Mouse (Mus musculus) ovary, adult 18-20 months (tissue): ENCODE results near the gene Atrn.

Experiments used
- DNase-seq: peaks from one replicate; pipeline ENCODE4 v3.0.0; 2022; ENCODE audit warnings: low spot score, mixed read lengths

The Atrn gene

DNA sequence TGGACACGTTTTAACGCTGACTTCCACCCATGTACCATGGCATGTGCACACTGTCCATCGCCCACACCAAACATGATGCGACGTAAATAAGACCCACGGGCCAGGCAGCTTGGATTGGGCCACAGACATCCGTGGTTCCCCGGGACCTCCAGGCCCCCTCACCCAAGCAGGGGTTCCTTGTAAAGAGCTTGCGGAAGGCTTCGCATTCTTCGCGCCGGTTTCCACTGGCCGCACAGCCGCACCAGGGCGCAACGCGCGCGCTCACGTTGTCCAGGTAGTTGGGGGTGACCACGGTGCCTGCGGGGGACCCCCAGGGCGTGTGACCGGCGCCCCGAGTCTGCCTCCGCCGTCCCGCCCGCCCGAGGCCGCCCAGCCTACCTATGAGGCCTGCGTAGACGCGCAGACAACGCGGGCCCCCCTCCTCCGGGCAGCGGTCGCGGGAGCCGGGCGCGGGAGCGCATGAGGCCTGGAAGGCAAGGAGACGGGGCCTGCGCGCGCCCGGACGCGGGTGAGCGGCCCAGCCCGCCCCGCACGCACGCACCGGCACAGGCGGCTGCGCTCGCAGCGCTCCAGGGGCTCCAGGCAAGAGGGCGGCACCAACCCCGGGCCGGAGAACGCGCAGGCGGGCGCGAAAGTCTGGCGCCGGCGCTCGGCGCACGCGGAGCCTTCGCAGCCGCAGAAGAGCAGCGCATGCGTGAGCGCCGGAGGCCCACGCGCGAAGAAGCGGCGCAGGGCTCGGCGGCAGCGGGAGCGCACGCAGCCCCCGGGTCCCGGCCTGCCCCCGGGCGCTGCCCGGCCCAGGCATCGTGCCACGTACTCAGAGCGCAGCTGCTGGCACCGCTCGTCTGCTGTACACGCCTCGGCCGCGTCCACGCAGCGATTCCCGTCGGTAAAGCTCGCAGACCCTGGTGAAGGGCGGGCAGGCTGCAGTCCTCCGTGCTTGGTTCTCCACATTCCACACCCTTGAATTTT lies 134.8 kb downstream of the Atrn start:
- DNase-seq: no peak

DNA sequence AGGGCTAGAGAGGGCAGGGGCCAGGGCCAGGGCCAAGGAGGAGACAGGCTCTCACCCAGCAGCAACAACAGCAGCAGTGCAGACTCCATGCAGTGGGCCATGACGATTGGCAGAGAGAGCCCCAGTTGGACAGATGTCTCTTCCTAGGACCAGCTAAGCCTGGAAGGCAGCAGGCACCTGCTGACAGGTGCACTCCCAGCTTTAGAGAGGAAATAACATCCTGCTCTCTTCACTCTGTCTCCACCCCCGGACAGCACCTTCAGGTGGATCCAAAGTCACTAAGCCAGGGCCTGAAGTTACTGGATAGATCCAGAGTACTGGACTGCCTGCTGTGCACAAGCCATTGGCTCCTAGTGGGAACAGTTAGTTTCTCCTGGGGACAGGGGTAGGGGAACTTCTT lies 136.7 kb downstream of the Atrn start, which contains the start of gene Gfra4:
TSS of gene Gfra4 (minus strand) at position 101 of the 400 bp plus-strand sequence.
- no peak for DNase-seq

DNA sequence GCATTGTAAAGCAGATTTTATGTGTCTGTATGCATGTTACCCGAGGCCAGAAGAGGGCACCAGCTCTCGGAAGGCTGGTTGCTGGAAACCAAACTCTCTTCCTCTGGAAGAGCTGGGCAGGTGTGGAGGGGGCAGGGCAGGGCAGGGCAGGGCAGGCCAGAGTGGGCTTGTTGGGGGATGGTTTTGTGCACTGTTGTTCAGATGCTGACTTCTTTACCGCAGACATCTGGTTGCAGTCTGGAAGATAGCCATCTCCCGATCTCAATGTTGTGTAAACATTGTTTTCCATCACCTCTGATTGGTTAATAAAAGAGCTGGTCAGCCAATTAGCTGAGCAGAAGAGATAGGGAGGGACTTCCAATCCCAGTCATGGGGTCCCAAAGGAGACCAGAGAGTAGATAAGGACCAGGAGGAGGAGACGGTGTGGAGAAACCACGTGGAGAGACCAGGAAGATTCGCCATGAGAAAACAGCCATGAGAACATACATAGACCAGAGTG lies 138.1 kb downstream of the Atrn start:
- no peak for DNase-seq

DNA sequence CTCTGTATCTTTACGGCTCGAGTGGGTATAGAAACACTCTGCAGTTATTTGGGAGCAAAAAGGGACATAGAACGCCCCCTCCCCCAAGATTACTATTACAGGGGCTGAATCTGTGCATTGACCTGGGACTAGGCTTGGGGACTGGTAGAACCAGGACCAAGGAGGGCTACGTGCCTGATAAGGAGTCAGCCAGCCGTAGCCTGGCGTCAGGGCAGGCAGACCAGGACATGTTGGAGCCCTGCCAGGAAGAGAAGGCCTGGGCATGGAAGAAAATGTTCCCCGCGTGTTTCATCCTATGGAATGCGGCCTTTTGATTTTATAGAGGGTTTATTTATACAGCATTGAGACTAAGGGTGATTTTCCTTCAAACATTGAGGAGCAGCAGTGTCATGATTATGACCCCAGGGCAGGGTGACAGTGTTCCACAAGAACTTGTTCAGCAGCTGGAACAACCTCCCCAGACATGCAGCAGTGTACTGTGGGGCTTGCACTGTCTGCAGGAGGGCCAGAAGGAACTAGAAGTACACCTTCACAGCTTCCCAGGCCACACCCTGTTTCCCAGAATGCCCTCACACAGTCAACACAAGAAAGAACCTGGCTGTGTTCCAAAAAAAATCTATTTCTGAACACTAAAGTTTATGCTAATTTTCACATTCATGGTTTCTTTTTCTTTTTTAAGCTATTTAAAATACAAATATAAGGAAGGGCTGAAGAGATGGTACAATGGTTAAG lies 138.9 kb downstream of the Atrn start:
- no peak for DNase-seq

DNA sequence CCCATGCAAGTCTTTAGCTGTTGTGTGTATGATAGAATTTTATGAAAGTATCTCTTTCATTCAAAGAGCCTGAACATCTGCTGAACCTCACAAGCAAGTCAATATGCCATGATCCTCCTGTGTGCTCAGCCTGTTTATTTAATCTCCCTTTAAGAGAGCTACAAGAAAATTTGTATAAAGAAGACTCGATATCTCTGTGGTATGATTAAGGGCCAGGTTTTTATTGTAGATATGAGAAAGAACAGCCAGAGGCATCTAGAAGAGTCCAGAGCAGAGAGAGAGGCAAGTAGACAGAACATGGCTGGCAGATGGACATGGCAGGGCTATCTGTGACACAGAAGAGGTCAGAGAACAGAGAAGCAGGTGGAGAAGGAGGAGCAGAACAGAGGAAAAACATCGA lies 139.7 kb downstream of the Atrn start:
- no peak for DNase-seq

DNA sequence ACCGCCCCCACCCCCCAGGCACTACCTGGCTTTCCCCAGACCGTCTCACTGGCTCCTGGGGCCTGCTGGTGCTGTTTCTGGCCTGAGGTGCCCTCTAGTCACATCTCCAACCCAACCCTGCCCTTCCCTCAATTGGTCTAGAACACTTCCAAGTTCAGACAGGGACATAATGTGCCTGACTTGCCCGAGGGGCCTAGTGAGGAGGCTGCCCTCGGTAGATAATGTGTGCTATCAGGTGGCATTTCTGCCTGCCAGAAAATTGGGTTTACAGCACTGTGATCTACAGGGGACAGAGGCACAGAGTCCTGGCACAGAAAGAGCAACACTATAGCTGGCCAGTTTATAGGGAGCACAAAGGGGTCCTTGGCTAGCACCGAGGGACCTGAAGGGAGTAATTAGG lies 145.7 kb downstream of the Atrn start:
- no peak for DNase-seq

DNA sequence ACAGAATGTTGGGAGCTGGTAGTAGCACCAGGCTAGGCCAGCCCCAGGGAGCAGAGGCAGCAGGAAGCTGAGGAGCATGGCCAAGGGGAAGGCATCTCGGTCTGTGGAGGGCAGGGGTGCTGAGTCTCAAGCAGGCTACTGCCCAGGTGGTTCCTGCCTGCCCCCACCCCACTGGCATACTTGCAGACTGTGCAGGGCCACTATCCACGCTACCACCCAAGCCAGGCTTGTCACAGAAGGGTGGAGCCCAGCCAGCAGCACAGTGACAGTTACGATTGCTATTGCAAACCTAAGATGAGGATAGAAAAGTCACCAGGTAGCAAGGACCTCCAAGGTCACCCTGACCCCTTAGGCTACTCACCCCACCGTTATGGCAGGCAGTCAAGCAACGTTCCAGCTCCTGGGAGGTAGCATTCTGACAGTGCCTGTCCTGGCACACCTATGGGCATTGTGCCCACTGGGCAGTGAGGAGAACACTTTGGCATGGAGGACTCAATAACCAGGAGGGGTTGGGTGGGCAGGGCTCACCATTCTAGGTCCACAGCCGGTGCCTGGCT lies 146.6 kb downstream of the Atrn start:
- DNase-seq: no peak

DNA sequence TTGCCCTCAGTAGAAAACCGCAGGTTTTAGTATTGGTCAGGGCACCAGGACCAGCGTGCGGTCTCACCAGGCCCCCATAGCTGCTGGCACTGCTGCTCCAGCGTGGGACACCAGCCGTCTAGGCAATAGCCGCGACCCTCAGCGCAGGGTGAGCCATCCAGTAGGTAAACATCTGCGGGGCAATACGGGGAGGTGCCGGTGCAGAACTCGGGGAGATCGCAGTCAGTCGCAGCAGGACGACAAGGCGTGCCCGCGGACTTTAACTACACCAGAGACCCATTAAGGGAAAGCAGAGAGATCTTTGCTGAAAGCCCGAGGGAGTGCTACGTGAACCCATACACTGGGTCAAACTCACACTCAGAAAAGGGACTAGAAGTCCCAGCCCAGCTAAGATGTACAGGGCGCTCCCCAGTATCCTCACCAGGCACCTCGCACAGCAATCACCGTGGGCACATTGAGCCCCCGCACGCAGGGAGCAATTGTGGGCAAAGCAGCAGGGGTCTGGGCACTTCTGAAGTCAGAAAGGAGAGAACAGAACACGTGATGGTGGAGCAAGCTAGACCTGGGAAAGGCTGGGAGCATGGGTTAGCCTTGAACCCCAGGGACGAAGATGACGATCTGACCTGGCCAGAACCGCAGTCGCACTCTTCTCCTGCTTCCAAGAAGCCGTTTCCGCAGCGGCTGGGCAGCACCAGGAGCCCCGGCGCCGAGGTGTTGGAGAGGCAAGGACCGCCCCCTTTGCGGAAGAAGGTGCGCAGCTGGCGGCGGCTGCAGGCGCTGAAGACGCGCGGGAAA lies 147.8 kb downstream of the Atrn start:
- no peak for DNase-seq

DNA sequence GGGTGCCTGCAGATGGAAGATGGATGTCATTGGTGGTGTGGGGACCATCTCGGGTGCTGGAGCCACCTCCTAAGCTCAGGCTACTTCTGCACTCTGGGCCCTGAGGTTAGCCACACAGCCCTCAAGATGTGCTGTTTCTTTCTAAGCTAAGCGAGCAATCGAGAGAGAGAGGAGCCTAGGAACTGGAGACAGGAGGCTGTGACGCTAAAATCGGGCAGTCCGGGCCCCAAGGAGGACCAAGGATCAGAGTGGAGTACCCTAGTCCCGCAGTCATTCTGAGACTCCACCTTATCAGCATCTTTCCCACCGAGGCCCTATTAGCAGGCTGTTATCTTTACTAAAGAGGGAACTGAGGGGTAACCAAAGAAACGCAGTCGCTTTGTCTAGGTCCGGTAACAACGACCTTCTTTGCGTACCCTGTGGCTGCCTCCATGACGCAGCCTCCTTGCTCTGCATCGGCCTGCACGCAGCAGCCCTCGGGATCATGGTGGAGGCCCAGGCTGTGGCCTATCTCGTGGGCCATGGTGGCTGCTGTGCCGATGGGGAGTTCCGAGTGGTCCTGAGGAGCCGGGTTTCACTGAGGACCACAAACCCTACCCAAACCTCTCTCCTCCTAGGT lies 148.5 kb downstream of the Atrn start:
- no peak for DNase-seq

DNA sequence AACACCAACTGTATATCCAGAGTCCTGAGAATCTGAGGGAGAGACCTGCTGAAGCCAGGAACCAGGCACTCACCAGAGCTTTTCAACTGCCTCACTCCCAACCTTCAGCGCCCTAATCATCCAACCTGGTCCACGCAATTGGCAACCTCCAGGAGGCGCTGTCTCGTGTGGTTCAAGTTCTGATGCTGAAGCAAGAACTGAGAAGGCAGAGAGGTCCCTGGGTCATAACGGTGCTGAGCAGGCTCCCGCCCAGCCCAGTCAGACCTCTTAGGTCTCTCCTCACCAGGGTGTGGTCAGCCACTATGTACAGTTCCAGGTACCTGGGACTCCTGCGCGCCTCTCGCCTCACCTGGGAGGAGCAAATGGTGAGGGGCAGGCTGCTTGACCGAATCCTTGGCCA lies 149.3 kb downstream of the Atrn start:
- DNase-seq: no peak

DNA sequence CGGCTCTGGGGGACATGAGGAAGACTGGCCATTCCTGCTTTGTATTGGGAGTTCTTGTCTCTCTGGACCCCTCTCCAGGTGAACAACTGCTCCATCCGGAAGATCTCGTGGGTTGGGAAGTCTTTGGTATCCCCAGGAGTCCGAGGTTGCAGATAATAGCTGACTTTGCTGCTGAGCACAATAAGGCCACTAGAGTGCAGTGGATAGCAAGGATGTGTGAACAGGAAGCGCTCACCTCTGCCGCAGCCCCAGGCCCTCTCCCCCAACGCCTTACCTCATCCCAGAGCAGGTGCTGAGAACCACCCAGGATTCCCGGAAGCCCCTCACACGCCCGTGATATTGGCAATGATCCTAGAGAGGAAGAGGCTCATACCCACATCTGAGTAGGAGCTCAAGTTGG lies 149.9 kb downstream of the Atrn start:
- DNase-seq: no peak

DNA sequence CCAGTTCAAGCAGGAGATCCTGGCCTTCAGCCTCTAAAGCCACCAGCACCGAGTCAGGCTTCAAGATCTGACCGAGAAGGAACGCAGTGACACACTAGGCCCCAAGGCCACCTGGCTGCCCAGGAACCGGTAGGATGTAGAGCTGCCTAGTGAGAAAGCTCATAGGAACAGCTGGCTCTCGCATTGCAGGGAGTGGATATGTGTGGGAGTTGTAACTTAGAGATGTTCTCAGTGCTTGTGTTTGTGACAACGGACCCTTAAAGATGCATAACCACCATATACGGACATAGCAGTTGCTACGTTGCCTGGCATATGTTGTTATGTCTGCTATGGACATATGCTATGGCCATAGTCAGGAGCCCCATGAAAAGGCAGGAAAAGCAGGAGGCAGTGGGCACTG lies 152.4 kb downstream of the Atrn start:
- DNase-seq: no peak

DNA sequence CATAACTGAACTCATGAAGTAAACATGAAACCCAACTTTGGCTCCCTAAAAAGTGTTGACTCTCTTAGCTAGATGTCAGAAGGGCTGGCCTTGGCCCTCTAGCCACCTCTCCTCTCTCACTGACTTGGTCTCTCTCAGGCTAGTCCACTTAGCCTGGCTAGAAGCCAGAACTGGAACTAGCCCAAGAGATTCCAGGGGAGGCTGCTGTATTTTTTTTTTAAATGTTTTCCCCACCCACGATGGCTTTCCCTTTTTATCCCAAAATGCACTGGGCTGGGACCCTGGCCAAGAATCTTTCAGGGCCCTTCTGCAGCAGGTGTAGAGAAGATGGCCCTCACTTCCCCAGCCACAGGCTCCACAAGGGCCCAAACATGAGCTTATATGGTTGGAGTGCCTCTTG lies 153.1 kb downstream of the Atrn start:
- peak; percentile 79 for DNase-seq

DNA sequence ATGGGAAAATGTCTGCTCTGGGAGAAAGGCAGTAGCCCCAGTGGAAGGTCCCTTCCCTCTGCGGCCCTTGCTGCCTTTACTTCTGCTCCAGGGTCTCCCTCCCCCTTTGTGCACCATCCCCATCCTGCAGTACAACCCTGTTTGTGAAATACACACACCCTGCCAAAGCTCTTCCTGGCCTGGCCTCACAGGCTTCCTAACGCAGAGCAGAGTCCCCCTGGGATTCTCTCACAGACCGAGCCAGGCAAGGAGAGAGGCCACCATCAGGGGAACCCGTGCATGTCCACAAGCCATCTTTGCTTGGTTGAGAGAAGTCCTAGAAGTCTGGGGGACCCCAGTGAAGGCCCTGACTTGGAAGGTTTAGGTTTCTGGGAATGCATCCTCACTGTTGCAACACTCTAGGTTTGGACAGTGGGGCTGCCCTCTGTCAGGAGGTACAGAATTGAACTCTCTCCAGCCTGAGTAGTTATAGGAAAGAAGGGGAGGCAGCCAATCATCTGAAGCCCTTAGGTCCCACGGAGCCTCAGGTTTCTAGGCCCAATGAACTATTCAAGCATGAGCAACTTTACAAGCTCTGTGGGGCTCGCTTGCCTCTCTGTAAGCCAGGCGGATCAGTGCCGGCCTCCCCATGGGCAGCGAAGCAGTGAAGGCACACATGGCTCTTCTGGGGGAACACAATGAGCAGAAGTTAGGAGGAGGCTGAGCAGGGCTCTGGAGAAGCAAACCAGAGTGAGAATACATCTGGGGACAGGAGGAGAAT lies 153.7 kb downstream of the Atrn start:
- no peak for DNase-seq

DNA sequence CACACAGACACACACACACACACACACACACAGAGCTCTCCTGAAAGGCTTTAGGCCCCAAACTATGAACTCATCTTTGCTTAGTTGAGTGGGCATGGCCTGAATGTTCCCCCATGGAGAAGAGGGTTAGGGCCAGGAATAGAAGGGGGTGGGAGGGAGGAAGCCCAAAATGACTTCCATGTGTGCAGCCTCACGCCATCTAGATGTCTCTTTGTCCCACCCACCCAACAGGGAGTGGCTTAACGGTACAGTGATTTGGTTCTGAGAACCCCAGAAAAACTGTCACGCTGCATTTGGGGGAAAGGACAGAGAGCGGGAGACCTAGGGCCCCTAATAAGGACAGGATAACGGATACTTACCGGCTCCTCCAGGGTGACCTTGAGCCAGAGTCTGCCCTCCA lies 154.5 kb downstream of the Atrn start:
- no peak for DNase-seq

DNA sequence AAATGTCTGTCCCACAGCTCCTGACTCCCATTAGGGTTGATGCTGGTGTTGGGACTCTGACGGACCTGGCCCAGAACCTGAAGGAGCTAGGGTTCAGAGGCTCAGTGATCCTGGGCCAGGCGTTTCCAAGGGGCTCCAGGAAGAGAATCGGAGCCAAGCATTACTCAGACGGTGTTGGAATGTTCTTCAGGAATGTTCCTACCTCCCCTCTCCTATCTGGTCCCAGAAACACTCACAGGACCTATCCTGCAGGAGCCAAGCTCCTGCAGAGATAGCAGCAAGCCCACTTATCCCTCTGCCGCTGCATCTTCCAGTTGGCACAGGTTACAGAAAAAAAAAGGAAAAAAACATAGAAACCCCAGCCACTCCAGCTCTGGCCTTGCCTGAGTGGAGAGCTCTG lies 155.3 kb downstream of the Atrn start:
- DNase-seq: no peak

DNA sequence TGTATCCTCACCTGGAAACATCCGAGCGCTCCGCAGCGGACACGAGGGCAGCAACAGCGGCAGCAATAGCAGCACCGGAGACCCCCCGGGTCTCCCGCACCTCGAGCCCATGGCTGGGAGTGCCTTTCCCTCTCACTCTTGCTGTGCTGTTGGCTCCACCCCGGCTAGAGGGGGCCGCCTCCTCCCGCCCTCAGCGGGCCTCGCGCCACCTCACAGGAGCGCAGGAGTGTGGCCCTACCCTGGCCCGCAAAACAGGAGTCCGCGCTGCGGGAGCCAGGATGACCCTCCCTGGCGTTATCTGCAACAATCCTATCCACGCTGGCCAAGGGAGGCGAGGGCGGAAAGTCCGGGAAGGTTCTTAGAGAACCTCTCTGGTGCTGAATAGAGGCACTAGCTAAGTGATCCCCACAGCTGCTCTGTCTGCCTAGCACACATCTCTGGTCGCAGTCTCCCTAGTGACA lies 157.1 kb downstream of the Atrn start, which contains the start of gene Adam33:
TSS of gene Adam33 (minus strand) at position 411 of the 461 bp plus-strand sequence.
- DNase-seq: no peak

DNA sequence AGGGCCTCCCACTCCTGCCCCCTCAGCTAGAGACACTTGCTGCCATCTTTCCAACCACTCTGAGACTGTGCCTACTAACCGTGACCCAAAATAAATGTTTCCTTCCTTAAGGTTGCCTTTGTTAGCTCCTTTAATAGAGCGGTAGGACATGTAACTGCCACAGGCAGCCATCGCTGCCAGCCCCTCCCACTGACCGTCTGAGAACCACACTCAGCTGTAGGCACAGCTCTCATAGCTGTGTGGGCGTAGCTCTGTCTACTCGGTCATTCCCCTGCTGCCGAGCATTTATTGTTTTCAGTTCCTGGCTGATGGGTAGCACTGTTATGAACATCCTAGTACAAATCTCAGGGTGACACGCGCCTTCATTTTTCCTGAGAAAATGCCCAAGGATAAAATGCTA lies 160.0 kb downstream of the Atrn start:
- no peak for DNase-seq

DNA sequence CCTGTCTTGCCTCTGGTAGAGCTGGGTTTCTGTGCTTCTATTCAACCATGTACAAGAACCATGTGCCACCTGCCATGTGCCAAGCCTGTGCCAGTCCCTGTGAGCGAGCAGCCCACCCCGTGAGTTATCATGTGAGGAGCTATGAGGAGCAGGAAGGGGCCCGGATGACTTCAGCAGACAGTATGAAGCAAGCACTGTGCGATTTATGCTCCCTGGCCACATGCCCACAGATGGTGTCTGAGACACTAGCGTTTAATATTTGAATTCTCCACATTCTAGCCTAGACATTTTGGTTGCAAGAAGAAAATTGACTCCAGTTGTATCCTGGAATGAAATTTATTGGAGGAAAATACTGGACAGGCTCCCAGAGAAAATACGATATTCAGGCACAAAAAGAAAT lies 161.2 kb downstream of the Atrn start:
- no peak for DNase-seq

DNA sequence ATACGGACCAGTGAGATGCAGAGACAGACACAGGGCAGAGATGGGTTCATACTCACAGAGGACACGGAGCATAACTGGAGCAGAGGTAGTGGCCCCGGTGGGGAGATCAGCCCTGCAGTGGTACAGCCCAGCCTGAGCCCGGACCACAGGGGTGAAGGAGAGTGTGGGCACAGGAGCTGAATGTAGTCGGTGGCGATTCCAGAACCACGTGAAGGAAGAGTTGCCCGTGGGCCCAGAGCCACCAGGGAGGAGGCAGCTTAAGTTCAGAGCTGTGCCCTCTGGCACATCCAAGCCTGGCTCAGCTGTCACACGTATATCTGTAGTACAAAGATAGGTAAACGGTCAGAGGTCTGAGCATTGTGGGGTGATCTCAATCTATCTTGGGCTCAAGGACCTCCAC lies 166.2 kb downstream of the Atrn start:
- DNase-seq: no peak
